Mouse (Mus musculus): ENCODE results near the gene Syne3. TPM values are rescaled to one million over a fixed set of nuclear protein-coding genes. Genes with fewer than 3 reads are reported as not detected.

Gene Syne3
- total and polyA plus RNA-seq, 3 experiments: 2.3 to 8.5 (median 7.0) TPM

DNA sequence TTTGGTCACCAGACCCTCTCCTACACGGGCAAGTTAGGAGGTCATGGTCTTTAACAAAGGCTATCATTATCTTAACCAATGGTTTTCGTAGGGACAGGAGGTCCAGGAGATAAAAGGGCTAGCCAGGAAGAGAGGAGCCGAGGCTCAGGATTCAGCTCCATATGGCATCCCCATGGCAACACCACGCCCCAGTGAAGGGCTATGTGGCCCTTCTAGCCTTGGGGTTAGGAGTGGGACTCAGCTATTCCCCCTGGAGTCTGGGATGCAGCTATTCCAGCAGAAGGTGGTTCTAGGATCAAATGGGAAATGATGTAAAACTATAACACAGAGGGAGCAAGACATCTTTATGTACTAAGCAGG is 69.6 kb downstream of the Syne3 start:
- intact Hi-C loops (cut with DNase I): no loop called here
- TF ChIP-seq EP300 (IDR thresholded peaks at IDR 0.05; ENCODE audit: insufficient read depth, low read depth, low read length): no peak
- no peak for TF ChIP-seq POLR2A (IDR thresholded peaks at IDR 0.05; ENCODE audit: insufficient read depth, low read depth, low read length)
- no peak for TF ChIP-seq CTCF (IDR thresholded peaks at IDR 0.05)
- Histone ChIP-seq H3K27me3 (ENCODE audit: control insufficient read depth, insufficient read depth, low read length) (no peaks in the 10 kb centered on the region), H3K27ac (no peak overlapping the region), H3K4me3 (no peak overlapping the region), H3K4me1 (ENCODE audit: control insufficient read depth, insufficient read depth, low read length) (no peaks in the 10 kb centered on the region), H3K9ac (ENCODE audit: low read depth, low read length) (no peak overlapping the region), H3K36me3 (ENCODE audit: control insufficient read depth, insufficient read depth, low read length) (no peaks in the 10 kb centered on the region), H3K79me2 (replicated peaks; ENCODE audit: control insufficient read depth, insufficient read depth, low read length) (no peaks in the 10 kb centered on the region)
- DNase-seq: no peak
- 34% methylated on average over 4 of the region's 4 CpGs for WGBS

GRCm38 (mm10) chr12:104939372-104940026 is 70.1 kb downstream of the Syne3 start:
- Histone ChIP-seq H3K27me3 (ENCODE audit: control insufficient read depth, insufficient read depth, low read length) (no peaks in the 10 kb centered on the region), H3K36me3 (ENCODE audit: control insufficient read depth, insufficient read depth, low read length) (no peaks in the 10 kb centered on the region), H3K9ac (ENCODE audit: low read depth, low read length) (no peak overlapping the region), H3K4me1 (ENCODE audit: control insufficient read depth, insufficient read depth, low read length) (no peaks in the 10 kb centered on the region), H3K79me2 (replicated peaks; ENCODE audit: control insufficient read depth, insufficient read depth, low read length) (no peaks in the 10 kb centered on the region), H3K27ac (no peak overlapping the region), H3K4me3 (no peak overlapping the region)
- 53% methylated on average over 13 of the region's 13 CpGs for WGBS
- DNase-seq: peak; percentile 56 to 83
- TF ChIP-seq EP300 (IDR thresholded peaks at IDR 0.05; ENCODE audit: insufficient read depth, low read depth, low read length) (peak; percentile 85), CTCF (IDR thresholded peaks at IDR 0.05) (no peak)
- intact Hi-C loops (cut with DNase I): loop anchor here (1.0 to 5.0 kb wide), 4 partner anchors 92 to 499 kb away; no protein-coding TSS in a partner anchor

DNA sequence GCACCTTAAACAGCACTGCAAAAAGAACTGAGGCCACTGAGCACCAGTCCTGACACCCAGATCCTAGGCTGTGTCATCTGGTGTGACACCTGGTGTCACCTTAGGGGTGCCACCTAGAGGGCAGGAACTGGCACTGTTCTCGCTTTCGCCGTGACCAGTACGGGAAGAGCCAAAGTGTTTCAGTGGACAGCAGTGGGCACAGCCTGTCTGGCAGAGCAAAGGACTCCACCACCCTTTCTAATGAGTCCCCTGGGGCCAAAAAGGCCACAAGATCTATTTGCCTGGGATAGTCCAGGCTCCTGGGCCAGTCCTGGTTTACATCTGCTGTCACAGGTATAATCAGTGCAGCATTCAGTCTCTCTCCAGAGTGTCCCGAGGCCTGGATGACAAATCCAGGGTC is 70.7 kb downstream of the Syne3 start:
- Histone ChIP-seq H3K36me3 (ENCODE audit: control insufficient read depth, insufficient read depth, low read length) (no peaks in the 10 kb centered on the region), H3K9ac (ENCODE audit: low read depth, low read length) (no peak overlapping the region), H3K27me3 (ENCODE audit: control insufficient read depth, insufficient read depth, low read length) (no peaks in the 10 kb centered on the region), H3K27ac (no peak overlapping the region), H3K79me2 (replicated peaks; ENCODE audit: control insufficient read depth, insufficient read depth, low read length) (no peaks in the 10 kb centered on the region), H3K4me1 (ENCODE audit: control insufficient read depth, insufficient read depth, low read length) (no peaks in the 10 kb centered on the region), H3K4me3 (no peak overlapping the region)
- TF ChIP-seq POLR2A (IDR thresholded peaks at IDR 0.05; ENCODE audit: insufficient read depth, low read depth, low read length): no peak
- TF ChIP-seq EP300 (IDR thresholded peaks at IDR 0.05; ENCODE audit: insufficient read depth, low read depth, low read length): no peak
- no peak for TF ChIP-seq CTCF (IDR thresholded peaks at IDR 0.05)
- DNase-seq: no peak
- intact Hi-C loops (cut with DNase I): loop anchor here (1.0 to 5.0 kb wide), 4 partner anchors 92 to 499 kb away; no protein-coding TSS in a partner anchor
- WGBS: 80% methylated on average over 5 of the region's 5 CpGs

DNA sequence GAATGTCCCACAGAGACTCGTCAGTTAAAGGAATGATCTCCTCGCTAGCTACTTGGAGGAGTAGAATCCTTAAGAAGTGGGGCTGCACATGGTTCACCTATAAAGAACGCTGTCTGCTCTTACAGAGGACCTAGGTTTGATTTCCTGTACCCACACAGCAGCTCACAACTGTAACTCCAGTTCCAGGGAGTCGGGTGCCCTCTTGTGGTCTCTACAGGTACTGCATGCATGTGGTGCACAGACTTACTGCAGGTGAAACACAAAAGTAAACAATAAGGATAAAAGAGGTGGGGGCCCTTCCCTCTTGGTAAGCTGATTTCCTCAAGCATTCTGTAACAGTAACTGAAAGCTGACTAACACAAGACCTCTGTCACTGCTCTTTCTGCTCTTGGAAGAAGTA is 73.4 kb downstream of the Syne3 start:
- Histone ChIP-seq H3K9ac (ENCODE audit: low read depth, low read length) (no peak overlapping the region), H3K27ac (no peak overlapping the region), H3K27me3 (ENCODE audit: control insufficient read depth, insufficient read depth, low read length) (no peaks in the 10 kb centered on the region), H3K36me3 (ENCODE audit: control insufficient read depth, insufficient read depth, low read length) (no peaks in the 10 kb centered on the region), H3K4me1 (ENCODE audit: control insufficient read depth, insufficient read depth, low read length) (no peaks in the 10 kb centered on the region), H3K79me2 (replicated peaks; ENCODE audit: control insufficient read depth, insufficient read depth, low read length) (no peaks in the 10 kb centered on the region), H3K4me3 (no peak overlapping the region)
- TF ChIP-seq CTCF (IDR thresholded peaks at IDR 0.05) (peak; percentile 78), EP300 (IDR thresholded peaks at IDR 0.05; ENCODE audit: insufficient read depth, low read depth, low read length) (no peak)
- 78% methylated on average over 4 of the region's 4 CpGs for WGBS
- peak in 1 of 2 experiments; percentile 30 for DNase-seq
- intact Hi-C loops (cut with DNase I): loop anchor here (5.0 kb wide), 1 partner anchor 89 kb away; no protein-coding TSS in a partner anchor

GRCm38 (mm10) chr12:104935144-104935543 is 74.5 kb downstream of the Syne3 start:
- no peak overlapping the region for H3K9ac ChIP-seq (ENCODE audit: low read depth, low read length)
- 89% methylated on average over 8 of the region's 8 CpGs for WGBS
- no peaks in the 10 kb centered on the region for H3K79me2 ChIP-seq (replicated peaks; ENCODE audit: control insufficient read depth, insufficient read depth, low read length)
- no peak overlapping the region for H3K27ac ChIP-seq
- intact Hi-C loops (cut with DNase I): loop anchor here (5.0 kb wide), 1 partner anchor 88 kb away; no protein-coding TSS in a partner anchor
- H3K36me3 ChIP-seq (ENCODE audit: control insufficient read depth, insufficient read depth, low read length): no peaks in the 10 kb centered on the region
- no peak for DNase-seq
- H3K27me3 ChIP-seq (ENCODE audit: control insufficient read depth, insufficient read depth, low read length): no peaks in the 10 kb centered on the region
- TF ChIP-seq POLR2A (IDR thresholded peaks at IDR 0.05; ENCODE audit: insufficient read depth, low read depth, low read length) (no peak), EP300 (IDR thresholded peaks at IDR 0.05; ENCODE audit: insufficient read depth, low read depth, low read length) (no peak), CTCF (IDR thresholded peaks at IDR 0.05) (no peak)
- no peaks in the 10 kb centered on the region for H3K4me1 ChIP-seq (ENCODE audit: control insufficient read depth, insufficient read depth, low read length)
- no peak overlapping the region for H3K4me3 ChIP-seq

GRCm38 (mm10) chr12:104933800-104934199 is 75.8 kb downstream of the Syne3 start:
- H3K79me2 ChIP-seq (replicated peaks; ENCODE audit: control insufficient read depth, insufficient read depth, low read length): no peaks in the 10 kb centered on the region
- H3K9ac ChIP-seq (ENCODE audit: low read depth, low read length): no peak overlapping the region
- H3K4me3 ChIP-seq: no peak overlapping the region
- H3K27ac ChIP-seq: no peak overlapping the region
- no peak for TF ChIP-seq POLR2A (IDR thresholded peaks at IDR 0.05; ENCODE audit: insufficient read depth, low read depth, low read length)
- no peak for TF ChIP-seq EP300 (IDR thresholded peaks at IDR 0.05; ENCODE audit: insufficient read depth, low read depth, low read length)
- TF ChIP-seq CTCF (IDR thresholded peaks at IDR 0.05): no peak
- intact Hi-C loops (cut with DNase I): no loop called here
- no peaks in the 10 kb centered on the region for H3K27me3 ChIP-seq (ENCODE audit: control insufficient read depth, insufficient read depth, low read length)
- WGBS: 75% methylated on average over 13 of the region's 13 CpGs
- H3K36me3 ChIP-seq (ENCODE audit: control insufficient read depth, insufficient read depth, low read length): no peaks in the 10 kb centered on the region
- DNase-seq: no peak
- H3K4me1 ChIP-seq (ENCODE audit: control insufficient read depth, insufficient read depth, low read length): no peaks in the 10 kb centered on the region
